Mouse (Mus musculus) stomach, embryonic 14.5 days (tissue): Measurements from ENCODE around the gene Slco6d1. TPM values are rescaled to one million over a fixed set of nuclear protein-coding genes. Genes with fewer than 3 reads are reported as not detected.
"Not testable (repeated sequence)": the region's sequence is repeated elsewhere in the genome, so short reads cannot be mapped to it uniquely, and the experiment has no call there.

Experiments used
- ATAC-seq: fragments of 200-750 bp; cut with Nextera tagmentation; 2 replicates; pipeline ENCODE4 v1.8.0; 2017; ENCODE audit warnings: low read depth, moderate TSS enrichment; ENCODE audit not compliant: insufficient number of reproducible peaks, insufficient read depth, low FRiP score
- H3K27ac ChIP-seq: fragments of 300-500 bp; sonication (generic); 2 replicates; pipeline ENCODE4 v1.5.1; 2014; ENCODE audit warnings: mild to moderate bottlenecking, low read length, moderate library complexity, mixed read lengths
- H3K27me3 ChIP-seq: fragments of 300-500 bp; sonication (generic); 2 replicates; pipeline ENCODE4 v1.6.1; 2014; ENCODE audit warnings: low read length, control low read depth, mixed read lengths; ENCODE audit not compliant: control insufficient read depth, insufficient read depth
- H3K36me3 ChIP-seq: fragments of 300-500 bp; sonication (generic); 2 replicates; pipeline ENCODE4 v1.6.1; 2014; ENCODE audit warnings: mild to moderate bottlenecking, control low read depth, low read length, moderate library complexity, mixed read lengths; ENCODE audit not compliant: control insufficient read depth, insufficient read depth
- H3K4me1 ChIP-seq: fragments of 300-500 bp; sonication (generic); 2 replicates; pipeline ENCODE4 v1.6.1; 2014; ENCODE audit warnings: low read length, control low read depth, mixed read lengths; ENCODE audit not compliant: control insufficient read depth, insufficient read depth
- H3K4me2 ChIP-seq: fragments of 300-500 bp; sonication (generic); replicated peaks from 2 replicates; pipeline ENCODE4 v1.6.1; 2014; ENCODE audit warnings: low read depth, low read length, control low read depth
- H3K4me3 ChIP-seq: fragments of 300-500 bp; sonication (generic); 2 replicates; pipeline ENCODE4 v1.5.1; 2014; ENCODE audit warnings: low read depth, low read length, control low read depth
- H3K9ac ChIP-seq: fragments of 300-500 bp; sonication (generic); replicated peaks from 2 replicates; pipeline ENCODE4 v1.6.1; 2014; ENCODE audit warnings: low read depth, mild to moderate bottlenecking, control low read depth, low read length, moderate library complexity, mixed read lengths
- H3K9me3 ChIP-seq: fragments of 300-500 bp; sonication (generic); 2 replicates; pipeline ENCODE4 v1.6.1; 2016; ENCODE audit warnings: low read depth, low read length, control low read depth; ENCODE audit not compliant: control insufficient read depth
- WGBS: fragments of 180-500 bp; shearing (Covaris S2); extraction: QIAGEN DNeasy Blood & Tissue Kit; methylation state at CpG from one replicate; pipeline ENCODE4 v1.1.7; 2014; 5-methylcytosine and 5-hydroxymethylcytosine counted together
- polyA plus RNA-seq: library from polyadenylated mRNA; unstranded; fragments of >200 nt; fragmentation: Nextera tagmentation; extraction: Ambion mirVana; gene quantifications from 2 replicates; pipeline ENCODE4 v1.2.1, GENCODE M21; 2014

Slco6d1 gene
- not detected in 2 replicates for polyA plus RNA-seq

DNA sequence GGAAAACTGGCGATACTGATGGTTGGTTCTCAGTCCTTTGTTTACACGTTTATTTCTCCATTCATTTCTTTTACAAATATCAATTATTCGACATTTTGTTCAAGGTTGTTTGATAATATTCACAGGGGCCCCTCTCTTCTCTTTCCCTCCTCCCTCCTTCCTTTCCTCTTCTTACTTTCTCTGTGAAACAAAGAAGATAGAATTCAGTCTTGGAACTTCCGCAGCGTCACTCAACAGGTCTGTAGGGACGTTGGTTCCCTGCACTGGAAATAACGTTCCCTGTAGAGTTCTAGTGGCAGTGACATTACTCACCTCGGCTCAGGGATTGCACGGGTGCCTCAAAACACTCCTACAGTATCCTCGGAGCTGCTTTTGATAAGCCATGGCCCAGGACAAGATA is at the start of gene Slco6d1:
TSS of gene Slco6d1 (plus strand) at position 301 of the 400 bp plus-strand sequence.
- Histone ChIP-seq H3K4me1 (no peaks in the 10 kb centered on the region), H3K9ac (no peak within 1 kb of the TSS), H3K4me3 (no peak within 1 kb of the TSS), H3K36me3 (no peaks in the 10 kb centered on the region), H3K9me3 (no peaks in the 10 kb centered on the region), H3K27ac (no peak within 1 kb of the TSS), H3K27me3 (no peaks in the 10 kb centered on the region), H3K4me2 (no peak within 1 kb of the TSS)
- 87% methylated on average over 10 of the region's 10 CpGs for WGBS
- no peak for ATAC-seq

DNA sequence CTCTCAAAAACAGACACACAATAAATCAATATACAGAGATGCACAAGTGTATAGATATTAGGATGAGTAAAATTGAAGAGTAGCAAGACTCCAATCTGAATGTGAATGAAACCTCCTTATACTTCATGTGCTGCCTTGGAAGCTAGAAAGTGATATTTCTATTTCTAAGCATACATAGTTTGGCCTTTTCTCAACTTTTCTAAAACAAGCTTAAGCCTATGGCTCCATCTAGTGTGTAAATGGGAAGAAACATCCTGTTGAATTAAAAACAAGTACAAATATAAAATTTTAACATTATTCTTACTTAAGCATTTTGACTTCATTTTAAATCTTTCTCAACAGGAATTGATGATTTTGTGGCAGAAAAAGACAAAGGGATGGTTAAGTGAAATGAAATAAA is 28.9 kb upstream of the Slco6d1 start:
- Histone ChIP-seq H3K9me3 (no peaks in the 10 kb centered on the region), H3K4me3 (no peak overlapping the region), H3K27me3 (no peaks in the 10 kb centered on the region), H3K4me1 (no peaks in the 10 kb centered on the region), H3K9ac (no peak overlapping the region), H3K27ac (no peak overlapping the region), H3K36me3 (no peaks in the 10 kb centered on the region), H3K4me2 (no peak overlapping the region)
- no peak for ATAC-seq

GRCm38 (mm10) chr1:98447929-98448328 is 27.0 kb downstream of the Slco6d1 start:
- no peak overlapping the region for H3K9ac ChIP-seq
- no peak overlapping the region for H3K4me3 ChIP-seq
- 76% methylated on average over 4 of the region's 4 CpGs for WGBS
- no peaks in the 10 kb centered on the region for H3K9me3 ChIP-seq
- no peaks in the 10 kb centered on the region for H3K4me1 ChIP-seq
- H3K36me3 ChIP-seq: no peaks in the 10 kb centered on the region
- ATAC-seq: no peak
- H3K27ac ChIP-seq: no peak overlapping the region
- no peaks in the 10 kb centered on the region for H3K27me3 ChIP-seq
- H3K4me2 ChIP-seq: no peak overlapping the region

- not testable (repeated sequence) for H3K9me3 ChIP-seq, H3K27me3 ChIP-seq, H3K36me3 ChIP-seq, H3K4me1 ChIP-seq, ATAC-seq, H3K4me2 ChIP-seq, H3K4me3 ChIP-seq, H3K9ac ChIP-seq, H3K27ac ChIP-seq
- 84% methylated on average over 8 of the region's 8 CpGs for WGBS
These were observed 38.3 kb downstream of the Slco6d1 start for GRCm38 (mm10) chr1:98459224-98459623.

DNA sequence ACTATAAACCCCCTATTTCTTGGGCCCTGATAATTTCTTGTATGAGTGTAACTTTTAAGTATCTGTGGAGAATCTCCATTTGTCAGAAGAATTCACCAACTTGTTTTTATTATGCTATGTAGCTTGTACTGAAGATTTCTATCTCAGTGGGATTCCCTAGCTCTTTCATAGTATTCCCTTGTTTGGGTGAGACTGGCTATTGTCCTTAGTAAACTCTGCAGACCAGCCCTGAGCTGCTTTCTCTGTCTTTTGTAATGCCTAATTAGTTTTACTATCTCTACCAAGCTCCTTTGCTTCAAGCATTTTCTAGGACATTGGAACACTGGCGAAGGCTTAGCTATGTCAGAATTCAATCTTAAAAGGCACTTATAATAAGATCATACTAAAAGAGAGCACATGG is 55.5 kb downstream of the Slco6d1 start:
- not testable (repeated sequence) for H3K27ac ChIP-seq, H3K4me2 ChIP-seq, H3K9ac ChIP-seq, H3K36me3 ChIP-seq, H3K4me1 ChIP-seq, H3K9me3 ChIP-seq, ATAC-seq, H3K4me3 ChIP-seq, H3K27me3 ChIP-seq
- 85% methylated on average over 1 of the region's 1 CpGs for WGBS

DNA sequence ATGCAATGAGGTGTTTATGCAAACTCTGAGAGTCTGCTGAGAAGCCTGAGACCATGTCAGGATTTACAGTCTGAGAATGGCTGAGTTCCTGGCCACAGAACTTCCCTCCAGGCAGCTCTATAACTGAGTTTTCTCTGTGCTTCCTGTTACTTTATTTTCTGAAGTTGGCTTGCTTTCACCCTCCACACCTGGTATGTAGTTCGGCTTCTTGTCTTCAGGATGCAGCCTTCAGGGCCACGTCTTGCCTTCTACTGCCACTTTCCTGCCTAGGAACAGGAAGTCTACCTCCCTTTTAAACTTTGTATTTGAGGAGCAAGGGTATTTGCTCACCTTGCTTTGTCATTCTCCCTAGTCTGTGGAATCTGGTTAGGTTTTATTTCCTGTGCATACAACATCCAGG is 58.3 kb downstream of the Slco6d1 start:
- 72% methylated on average over 2 of the region's 2 CpGs for WGBS
- no peak overlapping the region for H3K4me3 ChIP-seq

GRCm38 (mm10) chr1:98505982-98506381 is 85.1 kb downstream of the Slco6d1 start:
- no peak for ATAC-seq
- 89% methylated on average over 2 of the region's 2 CpGs for WGBS
- H3K9ac ChIP-seq: no peak overlapping the region

More for the DNA sequence above, 58.3 kb downstream of the Slco6d1 start:
- H3K27me3 ChIP-seq: no peaks in the 10 kb centered on the region
- H3K4me1 ChIP-seq: no peaks in the 10 kb centered on the region
- no peak overlapping the region for H3K27ac ChIP-seq
- no peaks in the 10 kb centered on the region for H3K36me3 ChIP-seq
- no peaks in the 10 kb centered on the region for H3K9me3 ChIP-seq
- no peak overlapping the region for H3K9ac ChIP-seq
- no peak for ATAC-seq
- no peak overlapping the region for H3K4me2 ChIP-seq

DNA sequence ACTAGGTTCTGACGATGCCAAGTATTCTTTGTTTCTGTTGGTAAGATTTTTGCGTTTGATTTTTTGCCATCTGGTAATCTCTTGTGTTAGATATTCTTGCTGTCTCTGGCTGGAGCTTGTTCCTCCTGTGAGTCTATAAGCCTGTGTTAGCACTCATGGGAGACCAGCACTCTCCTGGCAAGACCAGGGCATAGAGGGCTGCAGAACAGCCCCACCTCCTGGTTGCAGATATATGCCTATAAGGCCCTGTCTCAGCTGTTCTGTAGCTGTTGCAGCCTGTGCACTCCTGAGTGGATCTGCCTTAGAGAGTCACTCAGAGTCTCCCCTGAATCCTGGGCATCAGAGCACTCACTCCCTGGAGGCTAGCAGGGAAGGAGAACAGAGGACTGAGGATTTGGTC is 102.1 kb downstream of the Slco6d1 start:
- no peak overlapping the region for H3K27ac ChIP-seq
- H3K36me3 ChIP-seq: no peaks in the 10 kb centered on the region
- 80% methylated on average over 2 of the region's 2 CpGs for WGBS
- H3K27me3 ChIP-seq: no peaks in the 10 kb centered on the region
- no peak overlapping the region for H3K9ac ChIP-seq
- H3K4me1 ChIP-seq: no peaks in the 10 kb centered on the region
- no peaks in the 10 kb centered on the region for H3K9me3 ChIP-seq
- no peak overlapping the region for H3K4me2 ChIP-seq
- no peak for ATAC-seq
- no peak overlapping the region for H3K4me3 ChIP-seq

More at GRCm38 (mm10) chr1:98505982-98506381, 85.1 kb downstream of the Slco6d1 start:
- H3K4me2 ChIP-seq: no peak overlapping the region
- H3K27me3 ChIP-seq: no peaks in the 10 kb centered on the region
- H3K27ac ChIP-seq: no peak overlapping the region
- H3K36me3 ChIP-seq: no peaks in the 10 kb centered on the region
- H3K9me3 ChIP-seq: no peaks in the 10 kb centered on the region
- H3K4me1 ChIP-seq: no peaks in the 10 kb centered on the region
- H3K4me3 ChIP-seq: no peak overlapping the region

- Histone ChIP-seq H3K27me3 (no peaks in the 10 kb centered on the region), H3K4me1 (no peaks in the 10 kb centered on the region), H3K4me2 (no peak overlapping the region), H3K4me3 (no peak overlapping the region), H3K9ac (no peak overlapping the region), H3K9me3 (no peaks in the 10 kb centered on the region), H3K36me3 (no peaks in the 10 kb centered on the region), H3K27ac (no peak overlapping the region)
- no peak for ATAC-seq
These were observed 102.6 kb downstream of the Slco6d1 start for GRCm38 (mm10) chr1:98523537-98523936.
